Mouse (Mus musculus): Measurements from ENCODE around the gene Gm11172.

- TF ChIP-seq TAL1 (conservative IDR thresholded peaks at IDR 0.05; ENCODE audit: low read depth, low read length) (no peak), CTCF (IDR thresholded peaks at IDR 0.05; ENCODE audit: low read depth, low read length) (no peak), GATA2 (IDR thresholded peaks at IDR 0.05; ENCODE audit: borderline replicate concordance, low read depth, low read length) (no peak), GATA1 (IDR thresholded peaks at IDR 0.05; ENCODE audit: borderline replicate concordance, low read length) (no peak)
Observed at GRCm38 (mm10) chr16:10812865-10813371, at the start of gene Gm11172.

Data from G1E (cell line).